Mouse (Mus musculus) forebrain, embryonic 14.5 days (tissue): ENCODE measurements around the gene Fbxl2. TPM values are rescaled to one million over a fixed set of nuclear protein-coding genes. Genes with fewer than 3 reads are reported as not detected.
A peak's percentile ranks its signal among the peaks of the same experiment; 100 is the strongest.

Source experiments
- ATAC-seq: fragments of 200-750 bp; cut with Nextera tagmentation; 2 replicates; pipeline ENCODE4 v1.8.0; 2017; ENCODE audit warnings: mild to moderate bottlenecking, moderate library complexity
- DNase-seq: peaks from one replicate; pipeline ENCODE4 v3.0.0-alpha.2; 2015; ENCODE audit warnings: low spot score
- H3K27ac ChIP-seq: fragments of 300-500 bp; sonication (generic); 2 replicates; pipeline ENCODE4 v1.5.1; 2014; ENCODE audit warnings: low read depth, mild to moderate bottlenecking, control low read depth, low read length, moderate library complexity
- H3K27me3 ChIP-seq: fragments of 300-500 bp; sonication (generic); replicated peaks from 2 replicates; pipeline ENCODE4 v1.6.1; 2014; ENCODE audit warnings: low read length, control low read depth, mixed read lengths; ENCODE audit not compliant: control insufficient read depth, insufficient read depth
- H3K36me3 ChIP-seq: fragments of 300-500 bp; sonication (generic); 2 replicates; pipeline ENCODE4 v1.6.1; 2014; ENCODE audit warnings: low read length, control low read depth; ENCODE audit not compliant: control insufficient read depth, insufficient read depth
- H3K4me1 ChIP-seq: fragments of 300-500 bp; sonication (generic); 2 replicates; pipeline ENCODE4 v1.6.1; 2014; ENCODE audit warnings: antibody characterized with exemption, low read length, control low read depth; ENCODE audit not compliant: control insufficient read depth, insufficient read depth
- H3K4me2 ChIP-seq: fragments of 300-500 bp; sonication (generic); 2 replicates; pipeline ENCODE4 v1.6.1; 2014; ENCODE audit warnings: mild to moderate bottlenecking, control low read depth, low read length
- H3K4me3 ChIP-seq: fragments of 300-500 bp; sonication (generic); 2 replicates; pipeline ENCODE4 v1.5.1; 2014; ENCODE audit warnings: low read depth, low read length, control low read depth
- H3K9ac ChIP-seq: fragments of 300-500 bp; sonication (generic); 2 replicates; pipeline ENCODE4 v1.6.1; 2014; ENCODE audit warnings: mild to moderate bottlenecking, low read length, control low read depth, moderate library complexity
- H3K9me3 ChIP-seq: fragments of 300-500 bp; sonication (generic); replicated peaks from 2 replicates; pipeline ENCODE4 v1.6.1; 2016; ENCODE audit warnings: low read length, control low read depth, mixed read lengths; ENCODE audit not compliant: control insufficient read depth
- WGBS: fragments of 180-500 bp; shearing (Covaris S2); extraction: QIAGEN DNeasy Blood & Tissue Kit; methylation state at CpG from one replicate; pipeline ENCODE4 v1.1.7; 2014; 5-methylcytosine and 5-hydroxymethylcytosine counted together
- polyA plus RNA-seq: library from polyadenylated mRNA; unstranded; fragments of >200 nt; fragmentation: Nextera tagmentation; extraction: Ambion mirVana; gene quantifications from 2 replicates; pipeline ENCODE4 v1.2.1, GENCODE M21; 2014

Gene Fbxl2
- polyA plus RNA-seq, 1 experiment from 2014 or later = 23.7 TPM

DNA sequence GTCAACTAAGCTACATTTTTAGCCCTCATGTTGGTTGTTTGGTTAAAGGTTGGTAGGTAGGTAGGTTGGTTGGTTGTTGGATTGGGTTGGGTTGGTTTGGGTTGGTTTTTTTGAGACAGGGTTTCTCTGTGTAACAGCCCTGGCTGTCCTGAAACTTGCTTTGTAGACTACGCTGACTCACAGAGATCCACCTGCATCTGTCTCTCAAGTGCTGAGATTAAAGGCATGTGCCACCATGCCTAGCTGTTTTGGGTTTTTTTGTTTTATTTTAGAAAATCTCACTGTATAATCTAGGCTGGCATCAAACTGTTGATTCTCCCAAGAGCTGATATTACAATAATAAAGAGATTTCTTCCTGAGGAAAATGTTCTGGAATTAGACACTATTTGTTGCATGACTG, 102.6 kb downstream of the Fbxl2 start:
- 96% methylated on average over 1 of the region's 1 CpGs for WGBS
- peaks cover 26% of the 10 kb centered on the region for H3K36me3 ChIP-seq
- no peaks in the 10 kb centered on the region for H3K9me3 ChIP-seq
- H3K27me3 ChIP-seq = no peaks in the 10 kb centered on the region
- ATAC-seq = no peak
- no peak overlapping the region for H3K27ac ChIP-seq
- H3K4me3 ChIP-seq = no peak overlapping the region
- H3K4me1 ChIP-seq = no peaks in the 10 kb centered on the region; the same call in 1 of the 2 replicates
- no peak overlapping the region for H3K4me2 ChIP-seq
- H3K9ac ChIP-seq = no peak overlapping the region
- no peak for DNase-seq

GRCm38 (mm10) chr9:113941103-113941805, 104.7 kb downstream of the Fbxl2 start:
- no peak for ATAC-seq
- Histone ChIP-seq H3K4me1 (no peaks in the 10 kb centered on the region; the same call in 1 of the 2 replicates), H3K9me3 (no peaks in the 10 kb centered on the region), H3K27me3 (no peaks in the 10 kb centered on the region), H3K27ac (no peak overlapping the region), H3K9ac (no peak overlapping the region), H3K36me3 (peaks cover 11% of the 10 kb centered on the region; the same call in 1 of the 2 replicates), H3K4me2 (no peak overlapping the region), H3K4me3 (no peak overlapping the region)
- DNase-seq = no peak
- WGBS = 92% methylated on average over 3 of the region's 3 CpGs

- Histone ChIP-seq H3K4me3 (no peak overlapping the region), H3K36me3 (no peaks in the 10 kb centered on the region), H3K9ac (no peak overlapping the region), H3K27me3 (no peaks in the 10 kb centered on the region), H3K4me1 (no peaks in the 10 kb centered on the region; the same call in 1 of the 2 replicates), H3K9me3 (no peaks in the 10 kb centered on the region), H3K27ac (no peak overlapping the region), H3K4me2 (no peak overlapping the region)
- no peak for ATAC-seq
- WGBS = 80% methylated on average over 9 of the region's 9 CpGs
- DNase-seq = peak; percentile 25
Measured at GRCm38 (mm10) chr9:113939063-113939850, 106.7 kb downstream of the Fbxl2 start.

DNA sequence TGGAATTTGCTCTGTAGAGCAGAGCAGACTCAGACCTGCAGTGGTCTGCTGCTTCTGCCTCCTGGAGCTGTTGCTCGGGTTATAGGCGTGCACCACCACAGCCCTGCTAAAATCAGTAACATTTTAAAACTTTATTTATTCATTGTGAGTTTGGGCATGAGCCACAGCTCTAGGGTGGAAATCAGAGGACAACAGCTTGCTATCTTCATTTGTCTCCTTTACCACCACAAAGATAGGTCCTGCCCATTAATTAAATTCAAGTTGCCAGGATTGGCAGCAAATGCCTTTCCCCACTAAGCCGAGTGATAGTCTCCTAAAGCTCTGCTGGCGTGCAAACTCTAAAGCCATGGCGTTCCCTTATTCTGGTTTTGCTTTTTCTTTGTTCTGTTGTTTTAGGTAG, 110.4 kb downstream of the Fbxl2 start:
- Histone ChIP-seq H3K9ac (no peak overlapping the region), H3K9me3 (no peaks in the 10 kb centered on the region), H3K27ac (no peak overlapping the region), H3K36me3 (no peaks in the 10 kb centered on the region), H3K4me1 (peaks cover 15% of the 10 kb centered on the region), H3K27me3 (no peaks in the 10 kb centered on the region), H3K4me3 (no peak overlapping the region), H3K4me2 (no peak overlapping the region)
- no peak for ATAC-seq
- no peak for DNase-seq
- WGBS = 73% methylated on average over 5 of the region's 5 CpGs

- Histone ChIP-seq H3K36me3 (no peaks in the 10 kb centered on the region), H3K4me1 (peaks cover 15% of the 10 kb centered on the region), H3K27me3 (no peaks in the 10 kb centered on the region), H3K27ac (no peak overlapping the region), H3K4me3 (peak overlapping the region; percentile 94), H3K4me2 (peak overlapping the region; percentile 91), H3K9me3 (no peaks in the 10 kb centered on the region), H3K9ac (peak overlapping the region; percentile 93)
- DNase-seq (no peak), ATAC-seq (no peak)
- WGBS = 29% methylated on average over 11 of the region's 11 CpGs
Measured at GRCm38 (mm10) chr9:113932501-113932900, 113.5 kb downstream of the Fbxl2 start.

- Histone ChIP-seq H3K36me3 (no peaks in the 10 kb centered on the region), H3K9me3 (no peaks in the 10 kb centered on the region), H3K4me3 (peak overlapping the region; percentile 94), H3K4me2 (peak overlapping the region; percentile 91), H3K4me1 (peaks cover 15% of the 10 kb centered on the region), H3K9ac (peak overlapping the region; percentile 93), H3K27ac (peak overlapping the region; percentile 84; the same call in 1 of the 2 replicates), H3K27me3 (no peaks in the 10 kb centered on the region)
- ATAC-seq = no peak
- under 1% methylated on average over 8 of the region's 8 CpGs for whole genome bisulfite sequencing
- DNase-seq = peak; percentile 24
Measured at GRCm38 (mm10) chr9:113932100-113932470, 113.9 kb downstream of the Fbxl2 start.

DNA sequence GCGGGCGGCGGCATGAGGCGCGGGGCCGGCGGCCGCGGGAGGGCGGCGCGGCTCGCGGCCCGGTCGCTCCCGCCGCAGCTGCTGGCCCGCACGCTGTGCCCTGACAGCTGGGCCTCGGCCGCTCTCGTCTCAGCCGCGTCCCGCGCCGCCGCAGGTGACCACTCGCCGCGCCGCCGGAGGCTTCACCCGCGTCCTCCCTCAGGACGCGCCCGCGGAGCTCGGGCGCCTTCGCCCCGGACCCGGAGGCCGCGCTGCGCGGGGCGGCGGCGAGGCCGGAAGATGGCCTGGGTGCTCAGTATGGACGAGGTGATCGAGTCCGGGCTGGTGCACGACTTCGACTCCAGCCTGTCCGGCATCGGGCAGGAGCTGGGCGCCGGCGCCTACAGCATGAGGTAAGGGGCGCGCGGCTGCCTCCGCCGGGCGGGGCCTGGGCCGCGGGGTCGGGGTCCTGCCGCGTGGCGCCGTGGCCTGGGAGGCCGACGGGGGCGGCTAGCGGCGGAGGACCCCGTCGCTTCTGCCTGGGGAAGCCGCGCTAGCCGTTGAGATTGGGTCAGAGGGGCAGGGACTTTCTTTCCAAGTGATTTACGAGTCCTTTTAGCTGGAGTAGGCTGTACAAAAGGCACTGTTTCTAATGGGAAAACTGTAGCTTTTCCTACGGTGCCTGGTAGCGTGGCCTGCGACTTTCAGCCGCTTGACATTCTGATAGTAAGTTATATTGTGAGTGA, 114.5 kb downstream of the Fbxl2 start:
- ATAC-seq (peak; percentile 6; the same call in 1 of the 2 replicates), DNase-seq (peak; percentile 11)
- no peaks in the 10 kb centered on the region for H3K9me3 ChIP-seq
- H3K36me3 ChIP-seq = no peaks in the 10 kb centered on the region
- peak overlapping the region; percentile 94 for H3K4me3 ChIP-seq
- no peaks in the 10 kb centered on the region for H3K27me3 ChIP-seq
- peak overlapping the region; percentile 84 for H3K27ac ChIP-seq
- peaks cover 15% of the 10 kb centered on the region for H3K4me1 ChIP-seq
- under 1% methylated on average over 82 of the region's 91 CpGs for WGBS
- H3K9ac ChIP-seq = peak overlapping the region; percentile 93
- peak overlapping the region; percentile 91 for H3K4me2 ChIP-seq

DNA sequence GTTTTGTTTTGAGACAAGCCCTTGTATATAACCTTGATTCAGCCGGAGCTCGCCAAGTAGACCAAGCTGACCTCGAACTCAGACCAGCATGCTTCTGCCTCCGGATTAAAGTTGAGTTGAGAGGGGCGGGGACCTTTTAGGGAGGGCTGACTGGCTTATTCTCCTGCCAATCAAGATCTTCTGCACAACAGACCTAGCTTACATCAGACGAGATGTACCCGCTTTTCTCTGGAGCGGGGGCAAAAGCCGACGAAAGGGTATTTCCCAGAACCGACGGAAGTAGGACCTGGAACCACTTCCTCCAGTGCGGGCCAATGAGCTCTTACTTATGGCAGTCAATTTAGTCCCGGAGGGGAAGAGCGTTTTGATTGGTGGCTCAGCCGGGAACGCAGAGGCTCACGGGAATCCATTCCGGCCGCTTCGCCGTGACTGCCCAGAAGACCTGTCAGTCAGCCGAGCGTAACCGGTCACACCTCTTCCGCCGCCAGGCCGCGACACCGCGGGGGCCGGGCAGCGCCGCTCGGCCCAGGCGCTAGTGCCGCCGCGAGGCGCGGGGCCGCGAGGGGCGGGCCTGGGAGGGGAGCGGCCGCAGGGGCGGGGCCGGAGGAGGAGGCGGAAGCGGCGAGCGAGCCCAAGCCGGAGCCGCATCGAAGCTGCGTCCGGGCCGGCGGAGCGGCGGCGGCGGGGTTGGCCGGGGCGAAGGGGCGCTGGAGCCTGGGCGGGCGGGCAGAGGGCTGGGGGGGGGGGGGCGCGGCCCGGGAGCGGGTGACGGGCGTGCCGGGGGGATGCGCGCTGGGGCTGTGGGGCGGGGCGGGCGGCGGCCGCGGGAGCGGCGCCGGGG, 115.2 kb downstream of the Fbxl2 start, which contains the start of gene Ubp1:
Gene Ubp1 (plus strand): TSS at position 401 of the 841 bp plus-strand sequence.
- DNase-seq = peak; percentile 99
- WGBS = under 1% methylated on average over 34 of the region's 86 CpGs
- peak; percentile 97 for ATAC-seq

More for the DNA sequence above, 115.2 kb downstream of the Fbxl2 start, which contains the start of gene Ubp1:
- Histone ChIP-seq H3K4me1 (peaks cover 15% of the 10 kb centered on the region), H3K27me3 (no peaks in the 10 kb centered on the region), H3K4me2 (peak within 1 kb of the TSS; percentile 91), H3K36me3 (no peaks in the 10 kb centered on the region), H3K9me3 (no peaks in the 10 kb centered on the region), H3K9ac (peak within 1 kb of the TSS; percentile 93), H3K27ac (peak within 1 kb of the TSS; percentile 84), H3K4me3 (peak within 1 kb of the TSS; percentile 94)
